Mouse (Mus musculus): ENCODE data around the gene Styxl1. TPM values are rescaled to one million over a fixed set of nuclear protein-coding genes. Genes with fewer than 3 reads are reported as not detected.

Gene Styxl1
- under 1 TPM; 0.23 to 0.51 TPM for total RNA-seq (2021)
- long read RNA-seq, experiment 1: 0 reads
- long read RNA-seq, experiment 2, partial matches to known transcripts: 0 of 2 reads
- long read RNA-seq, experiment 2, other reads (novel, unspliced or antisense): 2 of 2 reads

DNA sequence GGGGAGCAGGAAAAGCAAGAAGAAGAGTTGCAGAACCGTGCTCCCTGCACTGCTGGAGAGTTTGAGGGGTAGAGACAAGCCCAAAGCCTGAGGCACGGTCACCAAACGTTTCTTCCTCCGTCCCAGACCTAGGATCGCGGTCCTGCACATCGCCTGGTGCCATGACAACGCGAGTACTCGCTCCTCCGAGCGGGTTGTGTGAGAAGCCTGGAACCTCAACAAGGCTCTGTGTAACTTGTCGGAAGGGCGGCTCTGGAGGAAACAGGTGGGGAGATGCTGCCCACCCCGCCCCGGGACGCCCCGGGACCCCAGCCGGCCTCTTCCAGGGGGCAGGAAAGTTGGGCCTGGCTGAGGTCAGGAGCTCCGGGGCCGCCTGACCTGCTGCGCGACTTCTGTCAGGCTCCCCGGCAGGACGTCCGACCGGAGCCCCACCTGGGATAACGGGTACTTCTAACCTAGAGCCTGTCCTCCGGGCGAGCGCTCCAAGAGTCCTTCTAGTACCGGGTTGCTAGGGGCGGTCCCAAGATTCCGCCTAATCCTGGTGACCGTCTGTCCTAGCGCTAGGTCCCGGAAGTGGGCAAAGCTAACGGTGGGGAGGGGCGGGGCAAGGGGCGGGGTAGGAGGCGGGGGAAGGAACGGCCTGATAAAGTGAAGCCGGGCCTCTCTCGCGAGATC, at the start of gene Styxl1:
Styxl1 (minus strand) TSS at position 590 of the 675 bp plus-strand sequence.
- no peak for DNase-seq (ENCODE audit: low spot score in 2 of 2)

- DNase-seq (ENCODE audit: low spot score in 2 of 2): no peak
Observed at GRCm38 (mm10) chr5:135826225-135826624, 48.0 kb upstream of the Styxl1 start.

DNA sequence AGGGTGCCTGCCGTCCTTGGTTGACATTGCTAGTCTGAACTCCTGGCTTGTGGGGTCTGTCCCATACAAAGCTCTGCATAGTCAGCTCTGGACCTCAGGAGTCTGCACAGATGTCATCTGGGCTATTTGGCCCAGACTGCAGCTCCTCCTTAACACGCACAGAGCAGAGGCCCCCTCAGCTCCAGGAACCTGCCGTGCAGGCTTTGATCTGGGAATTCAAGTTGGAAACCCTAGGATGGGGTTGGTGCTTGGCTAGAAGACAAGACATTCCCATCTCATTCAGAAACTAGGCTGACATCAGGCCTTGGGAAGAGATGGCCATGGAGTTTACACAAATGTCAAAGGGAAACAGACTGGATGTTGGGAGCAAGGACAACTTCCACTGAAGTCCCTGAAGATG, 46.3 kb upstream of the Styxl1 start:
- no peak for DNase-seq (ENCODE audit: low spot score in 2 of 2)

GRCm38 (mm10) chr5:135822316-135822944, 44.2 kb upstream of the Styxl1 start:
- DNase-seq (ENCODE audit: low spot score in 2 of 2): no peak

GRCm38 (mm10) chr5:135818491-135818890, 40.3 kb upstream of the Styxl1 start:
- no peak for DNase-seq (ENCODE audit: low spot score in 2 of 2)

GRCm38 (mm10) chr5:135812991-135813390, 34.8 kb upstream of the Styxl1 start:
- DNase-seq (ENCODE audit: low spot score in 2 of 2): no peak

DNA sequence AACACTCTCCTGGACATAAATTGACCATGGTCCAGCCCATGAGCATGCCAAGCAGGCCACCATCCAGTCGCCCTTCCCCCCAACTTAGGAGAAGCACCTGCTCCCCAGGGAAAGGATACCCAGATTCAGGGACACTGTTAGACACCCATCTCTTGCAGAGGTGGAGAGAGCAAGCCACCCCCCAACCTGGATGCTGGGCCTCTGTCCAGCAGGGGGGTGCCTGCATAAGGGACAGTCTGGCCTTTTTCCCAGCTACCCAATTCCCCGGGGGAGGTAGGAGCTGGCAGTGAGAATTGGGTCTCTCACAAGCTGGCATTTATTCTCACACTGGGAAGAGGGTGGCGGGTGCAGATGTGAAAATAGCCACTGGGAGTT, 29.1 kb upstream of the Styxl1 start:
- DNase-seq (ENCODE audit: low spot score in 2 of 2): no peak

- peak; percentile 87 to 91 for DNase-seq (ENCODE audit: low spot score in 2 of 2)
Observed at GRCm38 (mm10) chr5:135806555-135807262, 28.5 kb upstream of the Styxl1 start, which contains the start of gene Srrm3. TSS of gene Srrm3 (plus strand) at chr5:135806890.

DNA sequence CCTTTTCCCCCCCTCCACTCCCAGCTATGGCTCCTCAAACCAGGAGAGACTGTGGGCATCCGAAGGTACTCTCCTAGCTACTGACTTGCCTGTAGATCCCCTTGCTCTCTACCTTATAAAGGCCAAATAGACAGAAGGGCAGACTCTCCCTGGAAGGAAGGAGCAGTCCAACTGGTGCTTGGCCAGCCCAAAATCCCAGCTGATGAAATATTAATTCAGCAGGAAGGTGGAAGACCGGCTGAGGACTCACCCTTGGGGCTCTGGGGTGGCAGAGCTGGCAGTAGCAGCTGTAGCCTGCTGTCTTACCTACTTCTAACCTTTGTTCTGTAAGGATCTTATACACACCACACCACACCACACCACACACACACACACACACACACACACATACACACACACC, 26.6 kb upstream of the Styxl1 start:
- DNase-seq (ENCODE audit: low spot score in 2 of 2): no peak

DNA sequence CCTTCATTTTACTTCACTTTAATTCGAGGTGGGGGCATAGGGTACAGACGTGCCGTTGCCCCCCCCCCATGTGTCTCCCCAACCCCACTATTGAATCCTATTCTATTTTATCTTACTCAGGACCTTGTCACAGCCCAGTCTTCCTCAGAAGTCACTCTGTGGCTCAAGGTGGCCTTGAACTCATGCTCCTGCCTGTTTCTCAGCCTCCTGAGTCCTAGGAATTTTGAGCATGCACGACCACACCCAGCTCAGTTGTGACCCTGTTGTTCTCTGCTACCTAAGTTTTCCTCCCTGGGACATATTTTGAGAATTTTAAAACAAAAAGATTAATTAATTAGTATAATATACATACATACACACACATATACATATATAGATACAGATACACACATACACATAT, 25.5 kb upstream of the Styxl1 start:
- DNase-seq (ENCODE audit: low spot score in 2 of 2): no peak

DNA sequence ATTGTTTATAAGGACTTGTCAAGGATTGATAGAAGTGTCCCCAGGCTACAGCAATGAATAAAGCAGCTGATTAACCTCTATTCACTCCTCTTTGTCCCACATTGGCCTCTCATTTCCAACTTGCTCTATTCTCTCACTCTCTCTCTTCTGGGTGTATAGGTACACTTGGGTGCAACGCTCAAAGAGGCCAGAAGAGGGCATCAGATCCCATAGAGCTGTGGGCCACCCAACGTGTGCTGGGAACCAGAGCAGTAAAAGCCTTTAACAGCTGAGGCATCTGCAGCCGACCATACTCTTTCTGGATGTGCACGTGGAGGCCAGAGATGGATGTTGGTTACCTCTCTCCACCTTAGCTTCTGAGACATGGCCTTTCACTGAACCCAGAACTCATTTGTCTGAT, 24.9 kb upstream of the Styxl1 start:
- no peak for DNase-seq (ENCODE audit: low spot score in 2 of 2)

DNA sequence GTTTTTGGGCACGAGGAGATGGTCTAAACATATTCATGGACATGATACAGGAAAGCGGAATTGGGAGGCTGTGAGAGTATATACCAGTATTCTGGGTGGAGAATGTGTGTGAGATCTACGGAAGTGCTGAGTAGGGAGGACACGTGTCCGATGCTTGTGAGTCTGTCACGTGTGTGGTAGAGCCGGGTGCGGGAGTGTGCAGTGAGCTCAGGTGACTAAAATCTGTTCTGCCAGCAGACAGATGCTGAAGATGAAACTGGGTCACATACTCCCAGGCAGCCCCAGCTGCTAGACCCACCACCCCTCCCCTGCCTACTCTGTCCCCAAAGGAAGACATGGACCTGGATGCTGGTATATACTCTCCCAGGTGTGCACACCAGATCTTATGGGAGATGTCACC, 24.5 kb upstream of the Styxl1 start:
- no peak for DNase-seq (ENCODE audit: low spot score in 2 of 2)

DNA sequence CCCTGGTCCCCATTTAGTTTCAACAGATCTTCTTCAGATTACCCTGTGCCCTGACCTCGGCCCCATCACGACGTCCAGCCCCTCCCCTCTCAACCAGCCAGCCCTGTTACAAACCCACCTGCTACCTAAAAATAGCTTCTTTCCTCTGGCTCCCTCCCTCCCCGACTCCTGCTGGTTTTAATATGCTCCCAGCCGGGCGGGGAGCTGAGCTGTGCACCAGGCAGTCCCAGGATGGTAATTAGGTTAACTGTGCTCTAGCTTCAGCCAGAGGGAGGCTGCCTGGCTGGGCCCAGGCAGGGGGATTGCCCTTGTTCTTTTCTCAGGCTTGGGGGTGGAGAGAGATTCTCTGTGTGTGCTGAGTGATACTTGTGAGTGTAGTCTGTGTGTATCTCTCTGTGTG, 22.7 kb upstream of the Styxl1 start:
- DNase-seq (ENCODE audit: low spot score in 2 of 2): no peak

DNA sequence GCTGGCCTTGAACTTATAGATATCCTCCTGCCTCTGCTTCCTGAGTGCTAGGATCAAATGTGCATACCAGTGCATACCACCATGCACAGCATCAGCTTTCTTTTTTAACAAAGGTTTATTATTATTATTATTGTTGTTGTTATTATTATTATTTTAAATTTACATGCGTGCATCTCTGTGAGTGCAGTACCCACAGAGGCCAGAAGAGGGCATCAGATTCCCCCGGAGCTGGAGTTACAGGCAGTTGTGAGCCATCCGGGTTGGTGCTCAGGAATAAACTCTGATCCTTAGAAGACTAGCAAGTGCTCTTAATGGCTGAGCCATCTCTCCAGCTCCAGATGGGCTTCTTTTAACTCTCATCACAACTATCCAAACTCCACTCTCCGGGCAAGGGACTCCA, 21.6 kb upstream of the Styxl1 start:
- DNase-seq (ENCODE audit: low spot score in 2 of 2): no peak

DNA sequence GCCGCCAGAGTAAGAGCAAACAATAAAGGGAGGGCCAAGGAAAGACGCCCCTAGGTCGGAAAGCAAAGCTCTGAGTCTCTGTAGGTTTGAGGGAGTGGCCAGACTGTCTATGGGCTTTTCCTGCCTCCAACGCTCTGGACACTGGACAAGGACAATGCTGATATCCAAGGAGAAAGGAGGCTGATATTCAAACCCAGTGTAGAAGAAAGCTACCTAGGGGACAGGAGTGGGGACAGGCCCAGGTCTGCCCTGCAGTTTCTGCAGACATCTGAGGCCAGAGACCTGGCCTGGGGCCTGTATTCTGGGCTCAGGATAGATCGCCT, 16.6 kb upstream of the Styxl1 start:
- DNase-seq (ENCODE audit: low spot score in 2 of 2): no peak

DNA sequence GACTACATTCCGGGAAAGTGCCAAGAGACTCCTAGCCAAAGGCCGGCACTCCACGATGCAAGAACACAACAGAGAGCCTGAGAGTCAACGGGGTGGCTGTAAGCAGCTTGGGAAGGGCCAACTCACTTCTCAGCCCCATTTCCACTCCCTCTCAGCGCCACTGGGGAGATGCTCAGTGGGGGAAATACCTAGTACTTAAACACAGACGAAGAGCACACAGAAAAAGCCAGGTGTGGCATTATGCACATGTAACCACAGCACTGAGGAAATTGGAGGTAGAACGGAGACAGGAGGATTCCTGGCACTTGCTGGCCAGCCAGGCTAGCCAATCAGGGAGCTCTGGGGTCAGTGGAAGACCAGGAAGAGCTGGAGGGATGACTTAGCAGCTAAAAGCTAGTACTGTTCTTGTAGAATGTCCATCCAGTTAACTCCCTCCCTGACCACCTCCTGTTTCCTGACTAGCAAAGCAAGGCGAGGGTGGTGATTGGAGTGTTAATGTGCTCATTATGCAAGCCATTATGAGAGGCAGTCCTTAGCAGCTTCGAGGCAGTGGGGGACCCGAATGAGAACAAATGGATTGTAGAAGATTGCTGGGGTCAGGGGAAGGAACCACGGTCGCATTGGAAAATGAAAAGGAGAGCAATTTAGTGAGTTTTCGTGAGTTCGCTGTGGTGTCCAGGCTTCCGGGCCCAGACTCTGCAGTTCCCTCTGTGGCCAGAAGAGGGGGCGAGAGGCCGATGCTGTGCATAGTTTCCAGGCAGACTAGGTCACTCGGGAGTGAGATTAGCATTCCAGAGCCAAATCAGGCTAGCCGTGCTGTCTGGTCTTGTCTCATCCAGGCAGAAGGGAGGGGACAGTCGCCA, 16.0 kb upstream of the Styxl1 start:
- peak; percentile 91 to 92 for DNase-seq (ENCODE audit: low spot score in 2 of 2)

GRCm38 (mm10) chr5:135782901-135783300, 4.7 kb upstream of the Styxl1 start:
- DNase-seq (ENCODE audit: low spot score in 2 of 2): no peak

DNA sequence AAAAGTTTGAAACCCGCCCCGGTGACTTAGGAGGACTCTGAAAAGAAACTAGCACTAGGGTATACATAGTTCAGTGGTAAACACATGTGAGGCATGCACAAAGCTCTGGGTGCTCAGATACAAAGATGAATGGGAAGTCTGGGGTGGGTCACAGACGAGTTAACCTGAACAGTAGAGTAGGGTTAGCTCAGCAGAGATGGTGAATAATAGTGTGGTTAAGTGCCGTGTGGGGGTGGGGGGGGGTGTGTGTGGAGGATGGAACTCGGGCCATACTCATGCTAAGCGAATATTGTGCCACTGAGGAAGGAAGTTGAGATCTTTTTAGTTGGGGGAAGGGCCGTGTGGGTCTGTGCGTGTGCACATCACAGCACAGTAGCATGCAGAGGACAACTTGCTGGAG, 2.1 kb upstream of the Styxl1 start:
- no peak for DNase-seq (ENCODE audit: low spot score in 2 of 2)

GRCm38 (mm10) chr5:135778471-135779445, 573 bp upstream of the Styxl1 start, which contains the start of gene Mdh2:
TSS of gene Mdh2 (plus strand) at chr5:135778480.
- DNase-seq (ENCODE audit: low spot score in 2 of 2): peak; percentile 97

DNA sequence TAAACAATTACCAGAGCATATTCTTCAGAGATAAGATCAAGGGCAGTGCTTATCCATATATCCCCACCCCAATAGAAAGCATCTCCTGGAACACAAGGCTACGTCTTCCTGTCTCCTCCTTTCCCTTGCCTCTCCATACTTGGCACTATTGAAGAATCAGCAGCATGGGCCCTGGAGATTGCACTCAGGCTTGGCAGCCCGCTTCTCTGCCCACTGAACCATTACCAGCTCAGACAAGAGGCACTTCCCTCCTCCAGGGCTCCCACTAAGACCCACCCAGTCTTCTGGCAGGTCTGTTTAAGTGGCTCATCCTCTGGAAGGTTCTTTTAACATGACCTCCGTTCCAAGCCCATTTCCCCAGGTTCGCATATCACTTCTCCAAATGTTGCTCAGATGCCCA, 1.6 kb downstream of the Styxl1 start:
- DNase-seq (ENCODE audit: low spot score in 2 of 2): no peak

All from adrenal gland, adult 18-20 months (tissue).